Comparison of ENCODE assay signal across 12 mouse cellular contexts in the genomic region with DNA sequence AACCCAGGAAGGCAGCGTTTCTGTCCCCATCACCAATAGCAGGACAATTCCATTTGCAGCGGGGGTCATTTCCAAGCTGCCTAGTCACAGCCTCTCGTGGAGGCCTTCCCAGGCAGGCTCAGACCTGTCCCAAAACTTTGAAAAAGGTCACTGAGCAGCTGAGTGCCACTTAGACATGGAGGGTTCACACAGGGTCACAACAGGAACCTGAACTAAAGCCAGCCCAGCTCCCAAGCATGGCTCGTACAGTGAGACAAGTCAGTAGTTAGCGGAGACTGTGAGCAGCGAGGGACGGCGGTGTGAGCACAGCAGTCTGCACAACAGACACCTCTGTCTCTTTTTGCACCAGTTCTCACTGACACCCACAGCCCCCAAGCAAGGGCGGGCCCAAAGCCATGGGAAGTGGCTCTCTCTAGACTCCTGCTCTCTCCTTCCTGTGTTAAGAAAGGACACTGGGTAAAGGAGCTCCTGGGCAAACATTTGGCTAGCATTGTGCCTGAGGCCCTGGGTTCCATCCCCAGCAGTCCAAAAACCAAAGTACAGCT. TPM values are rescaled to one million over a fixed set of nuclear protein-coding genes. Genes with fewer than 3 reads are reported as not detected.
DNase-seq lines count a peak whose midpoint lies in the region; ATAC-seq and TF ChIP-seq lines count a peak whose summit lies in the region.
"Had no signal": no experiment of that assay in that cellular context is flagged by ENCODE, and none has a peak within 500 bp of the region (broad histone marks: within the 10 kb centered on the region; RNA-seq: fewer than 3 reads in every experiment).

No protein-coding gene starts in this region.

- intact Hi-C loops in gastrocnemius, adult 2 months (cut with DNase I): loop anchor here (5.0 kb wide), 1 partner anchor 48 kb away; no protein-coding TSS in a partner anchor
- intact Hi-C loops in left cerebral cortex, postnatal 25 days (cut with DNase I): no loop called here

- H3K9me3 ChIP-seq in E14TG2a.4 (ENCODE audit: low read length): no peaks in the 10 kb centered on the region
- no peaks in the 10 kb centered on the region for H3K9me3 ChIP-seq in embryonic facial prominence, embryonic 15.5 days (replicated peaks)
- no peaks in the 10 kb centered on the region for H3K9me3 ChIP-seq in midbrain, embryonic 16.5 days (replicated peaks; ENCODE audit: control insufficient read depth, low read length, poor library complexity, severe bottlenecking)
- H3K9me3 ChIP-seq: embryonic facial prominence, embryonic 12.5 days; hindbrain, embryonic 15.5 days; liver, embryonic 13.5 days had no signal

- H3K27me3 ChIP-seq in E14TG2a.4 (ENCODE audit: insufficient read depth, low read length): no peaks in the 10 kb centered on the region; the same call in 1 of the 2 replicates
- H3K27me3 ChIP-seq in embryonic facial prominence, embryonic 15.5 days: no peaks in the 10 kb centered on the region
- no peaks in the 10 kb centered on the region for H3K27me3 ChIP-seq in midbrain, embryonic 16.5 days (ENCODE audit: control insufficient read depth, insufficient read depth, low read depth, low read length)
- H3K27me3 ChIP-seq: embryonic facial prominence, embryonic 12.5 days; hindbrain, embryonic 15.5 days had no signal

- TF ChIP-seq CTCF in gastrocnemius, adult 2 months (IDR thresholded peaks at IDR 0.05): no peak
- no peak for TF ChIP-seq CTCF in E14TG2a.4 (conservative IDR thresholded peaks at IDR 0.05; ENCODE audit: low read length)

- DNase-seq in gastrocnemius, adult 2 months: peak; percentile 76
- no peak for DNase-seq in gastrocnemius, postnatal 4 days (ENCODE audit: low spot score in 2 of 2)
- peak; percentile 39 for DNase-seq in kidney, postnatal 10 days
- DNase-seq in testis, postnatal 10 days (ENCODE audit: low spot score): no peak
- DNase-seq in left cerebral cortex, postnatal 25 days (ENCODE audit: low spot score in 2 of 2): no peak
- DNase-seq: cerebellum, adult 11 months; liver, embryonic 13.5 days had no signal

- H3K4me2 ChIP-seq in embryonic facial prominence, embryonic 15.5 days (replicated peaks): no peak overlapping the region
- no peak overlapping the region for H3K4me2 ChIP-seq in midbrain, embryonic 16.5 days (ENCODE audit: low read length)
- H3K4me2 ChIP-seq: embryonic facial prominence, embryonic 12.5 days; hindbrain, embryonic 15.5 days; liver, embryonic 13.5 days had no signal

- peaks cover 55% of the 10 kb centered on the region for H3K4me1 ChIP-seq in E14TG2a.4 (replicated peaks; ENCODE audit: low read depth, low read length)
- H3K4me1 ChIP-seq in embryonic facial prominence, embryonic 15.5 days: peaks cover 49% of the 10 kb centered on the region
- no peaks in the 10 kb centered on the region for H3K4me1 ChIP-seq in midbrain, embryonic 16.5 days (ENCODE audit: control insufficient read depth, insufficient read depth, low read length)

- 0 out of 2 replicates have a peak, but pooled peaks cover 8% of the 10 kb centered on the region for H3K36me3 ChIP-seq in E14TG2a.4 (ENCODE audit: insufficient read depth, low read length)
- no peaks in the 10 kb centered on the region for H3K36me3 ChIP-seq in embryonic facial prominence, embryonic 15.5 days
- H3K36me3 ChIP-seq in midbrain, embryonic 16.5 days (ENCODE audit: control insufficient read depth, insufficient read depth, low read length): no peaks in the 10 kb centered on the region
- H3K36me3 ChIP-seq: hindbrain, embryonic 15.5 days; liver, embryonic 13.5 days had no signal

- peak overlapping the region; percentile 21; the same call in 1 of the 2 replicates for H3K4me3 ChIP-seq in gastrocnemius, adult 2 months
- peak overlapping the region; percentile 43 for H3K4me3 ChIP-seq in E14TG2a.4 (replicated peaks; ENCODE audit: low read length)
- no peak overlapping the region for H3K4me3 ChIP-seq in embryonic facial prominence, embryonic 15.5 days (replicated peaks)
- H3K4me3 ChIP-seq in midbrain, embryonic 16.5 days (ENCODE audit: low read depth, low read length): no peak overlapping the region
- H3K4me3 ChIP-seq: embryonic facial prominence, embryonic 12.5 days; hindbrain, embryonic 15.5 days; liver, embryonic 13.5 days had no signal

- 59% methylated on average over 9 of the region's 9 CpGs for WGBS in embryonic facial prominence, embryonic 15.5 days
- 74% methylated on average over 9 of the region's 9 CpGs for WGBS in midbrain, embryonic 16.5 days

- H3K9ac ChIP-seq in embryonic facial prominence, embryonic 15.5 days: no peak overlapping the region
- H3K9ac ChIP-seq in midbrain, embryonic 16.5 days (ENCODE audit: low read depth, low read length): no peak overlapping the region
- H3K9ac ChIP-seq: embryonic facial prominence, embryonic 12.5 days; hindbrain, embryonic 15.5 days; liver, embryonic 13.5 days had no signal

- H3K27ac ChIP-seq in gastrocnemius, adult 2 months: peak overlapping the region; percentile 81
- H3K27ac ChIP-seq in embryonic facial prominence, embryonic 15.5 days (replicated peaks): peak overlapping the region; percentile 28; the same call in 1 of the 2 replicates
- no peak overlapping the region for H3K27ac ChIP-seq in midbrain, embryonic 16.5 days (ENCODE audit: low read length)
- H3K27ac ChIP-seq: embryonic facial prominence, embryonic 12.5 days; hindbrain, embryonic 15.5 days; liver, embryonic 13.5 days had no signal

- ATAC-seq in embryonic facial prominence, embryonic 15.5 days (ENCODE audit: insufficient number of reproducible peaks, low FRiP score, low TSS enrichment, low read depth): no peak
- ATAC-seq in midbrain, embryonic 16.5 days: no peak

RNA-seq across cellular contexts. Expression of a gene that starts 45.4 kb away (rescaled TPM):
- under 1 TPM; 0.33 to 0.61 TPM for total RNA-seq in gastrocnemius, adult 2 months (2021)
- total RNA-seq in gastrocnemius, postnatal 4 days (2021): 1 to 10 TPM; 2.9 to 3.2 TPM
- polyA plus RNA-seq in embryonic facial prominence, embryonic 15.5 days (2015; fragmentation: Nextera tagmentation; extraction: Ambion mirVana): 15.3 and 15.4 TPM in 2 replicates
- under 1 TPM; 0.80 to 0.82 TPM for total RNA-seq in left cerebral cortex, postnatal 25 days (2021)
- 4.0 and 5.0 TPM in 2 replicates for polyA plus RNA-seq in midbrain, embryonic 16.5 days (2015; fragmentation: Nextera tagmentation; extraction: Ambion mirVana)

RNA-seq across cellular contexts. Expression of a gene that starts 48.5 kb away (rescaled TPM):
- not detected for total RNA-seq in gastrocnemius, adult 2 months (2021)
- not detected for total RNA-seq in gastrocnemius, postnatal 4 days (2021)
- not detected in 2 replicates for polyA plus RNA-seq in embryonic facial prominence, embryonic 15.5 days (2015; fragmentation: Nextera tagmentation; extraction: Ambion mirVana)
- total RNA-seq in left cerebral cortex, postnatal 25 days (2021): not detected
- not detected in 2 replicates for polyA plus RNA-seq in midbrain, embryonic 16.5 days (2015; fragmentation: Nextera tagmentation; extraction: Ambion mirVana)
- polyA plus RNA-seq: embryonic facial prominence, embryonic 12.5 days; hindbrain, embryonic 15.5 days; liver, embryonic 13.5 days had no signal

RNA-seq across cellular contexts. Expression of a gene that starts 50.8 kb away (rescaled TPM):
- total RNA-seq in gastrocnemius, adult 2 months (2021): not detected
- not detected for total RNA-seq in gastrocnemius, postnatal 4 days (2021)
- polyA plus RNA-seq in embryonic facial prominence, embryonic 15.5 days (2015; fragmentation: Nextera tagmentation; extraction: Ambion mirVana): not detected in 2 replicates
- total RNA-seq in left cerebral cortex, postnatal 25 days (2021): not detected
- polyA plus RNA-seq in midbrain, embryonic 16.5 days (2015; fragmentation: Nextera tagmentation; extraction: Ambion mirVana): not detected in 2 replicates
- polyA plus RNA-seq: embryonic facial prominence, embryonic 12.5 days; hindbrain, embryonic 15.5 days; liver, embryonic 13.5 days had no signal

RNA-seq across cellular contexts. Expression of a gene that starts 56.0 kb away (rescaled TPM):
- not detected for total RNA-seq in gastrocnemius, adult 2 months (2021)
- total RNA-seq in gastrocnemius, postnatal 4 days (2021): not detected
- not detected in 2 replicates for polyA plus RNA-seq in embryonic facial prominence, embryonic 15.5 days (2015; fragmentation: Nextera tagmentation; extraction: Ambion mirVana)
- total RNA-seq in left cerebral cortex, postnatal 25 days (2021): not detected
- polyA plus RNA-seq in midbrain, embryonic 16.5 days (2015; fragmentation: Nextera tagmentation; extraction: Ambion mirVana): not detected in 2 replicates
- polyA plus RNA-seq: embryonic facial prominence, embryonic 12.5 days; hindbrain, embryonic 15.5 days; liver, embryonic 13.5 days had no signal

Comparison
In these comparisons a context has a peak if more than half of its experiments do, and no peak if none do; other contexts are left out.
1. DNase-seq: peak in gastrocnemius, adult 2 months (single experiment) and kidney, postnatal 10 days (single experiment); none in gastrocnemius, postnatal 4 days (0 of 2), testis, postnatal 10 days (single experiment) and left cerebral cortex, postnatal 25 days (0 of 2).
2. H3K4me3 ChIP-seq: peak in gastrocnemius, adult 2 months (single experiment) and E14TG2a.4 (single experiment); none in embryonic facial prominence, embryonic 15.5 days (single experiment) and midbrain, embryonic 16.5 days (single experiment).